Mouse (Mus musculus): ENCODE results near the gene Prss16.

Prss16 gene

GRCm38 (mm10) chr13:21974221-21974725 is 35.3 kb downstream of the Prss16 start:
- DNase-seq (ENCODE audit: low read depth) = peak; percentile 97

- DNase-seq (ENCODE audit: low read depth) = no peak
Measured at GRCm38 (mm10) chr13:21971641-21972040, 37.9 kb downstream of the Prss16 start.

- no peak for DNase-seq (ENCODE audit: low read depth)
Measured at GRCm38 (mm10) chr13:21969816-21970215, 39.7 kb downstream of the Prss16 start.

- DNase-seq (ENCODE audit: low read depth) = no peak
Measured at GRCm38 (mm10) chr13:21969269-21969668, 40.3 kb downstream of the Prss16 start.

Measured in induced T-regulatory cell, adult 2 months (primary cell).